In genomic region chr8:105694051-105694799, GRCm38 (mm10) we compare ENCODE assay signal across 10 mouse cellular contexts. TPM values are rescaled to one million over a fixed set of nuclear protein-coding genes. Genes with fewer than 3 reads are reported as not detected.
DNase-seq lines count a peak whose midpoint lies in the region; ATAC-seq and TF ChIP-seq lines count a peak whose summit lies in the region.
"Had no signal": no experiment of that assay in that cellular context is flagged by ENCODE, and none has a peak within 500 bp of the region (broad histone marks: within the 10 kb centered on the region; RNA-seq: fewer than 3 reads in every experiment).

No protein-coding gene starts in this region.

- peak overlapping the region; percentile 38 for H3K4me3 ChIP-seq in lung, postnatal 0 days (ENCODE audit: low read depth, low read length)
- H3K4me3 ChIP-seq in hindbrain, embryonic 11.5 days (ENCODE audit: low read depth, low read length), result peak overlapping the region; percentile 43
- peak overlapping the region; percentile 10 to 19; a peak in 3 of 4 replicates for H3K4me3 ChIP-seq in liver, embryonic 14.5 days (ENCODE audit: insufficient read depth in 1 of 2, low read depth in 2 of 2, low read length in 2 of 2)
- peak overlapping the region; percentile 50 for H3K4me3 ChIP-seq in stomach, embryonic 16.5 days (replicated peaks; ENCODE audit: low read length)
- H3K4me3 ChIP-seq: megakaryocyte, embryonic 14.5 days had no signal

- H3K36me3 ChIP-seq in lung, postnatal 0 days (ENCODE audit: insufficient read depth, low read length), result peaks cover 6% of the 10 kb centered on the region; the same call in 1 of the 2 replicates
- H3K36me3 ChIP-seq in hindbrain, embryonic 11.5 days (ENCODE audit: control insufficient read depth, insufficient read depth, low read length), result 0 out of 2 replicates have a peak, but pooled peaks cover 2% of the 10 kb centered on the region
- H3K36me3 ChIP-seq in liver, embryonic 14.5 days (replicated peaks; ENCODE audit: control insufficient read depth, insufficient read depth, low read depth), result no peaks in the 10 kb centered on the region; the same call in 1 of the 2 replicates
- 0 out of 2 replicates have a peak, but pooled peaks cover 6% of the 10 kb centered on the region for H3K36me3 ChIP-seq in stomach, embryonic 16.5 days (ENCODE audit: control insufficient read depth, insufficient read depth, low read length)

- no peaks in the 10 kb centered on the region for H3K9me3 ChIP-seq in lung, postnatal 0 days (ENCODE audit: low read length)
- H3K9me3 ChIP-seq in hindbrain, embryonic 11.5 days (ENCODE audit: control insufficient read depth, low read length), result no peaks in the 10 kb centered on the region
- H3K9me3 ChIP-seq in liver, embryonic 14.5 days (ENCODE audit: control insufficient read depth, low read length), result no peaks in the 10 kb centered on the region
- H3K9me3 ChIP-seq in stomach, embryonic 16.5 days (replicated peaks; ENCODE audit: control insufficient read depth, low read length), result no peaks in the 10 kb centered on the region
- H3K9me3 ChIP-seq: megakaryocyte, embryonic 14.5 days had no signal

- ATAC-seq in lung, postnatal 0 days, result peak; percentile 34
- peak; percentile 60 for ATAC-seq in hindbrain, embryonic 11.5 days (ENCODE audit: low FRiP score)
- no peak for ATAC-seq in liver, embryonic 14.5 days (ENCODE audit: insufficient read depth)
- peak; percentile 26; the same call in 1 of the 2 replicates for ATAC-seq in stomach, embryonic 16.5 days (ENCODE audit: insufficient read depth, low FRiP score)

- TF ChIP-seq EP300 in lung, postnatal 0 days (IDR thresholded peaks at IDR 0.05), result no peak
- TF ChIP-seq EP300 in liver, embryonic 14.5 days (IDR thresholded peaks at IDR 0.05; ENCODE audit: low read depth), result no peak

- H3K9ac ChIP-seq in lung, postnatal 0 days (replicated peaks; ENCODE audit: low read depth), result no peak overlapping the region
- peak overlapping the region; percentile 64 for H3K9ac ChIP-seq in hindbrain, embryonic 11.5 days (ENCODE audit: low read depth, low read length)
- no peak overlapping the region for H3K9ac ChIP-seq in liver, embryonic 14.5 days (replicated peaks)
- peak overlapping the region; percentile 58 for H3K9ac ChIP-seq in stomach, embryonic 16.5 days (ENCODE audit: low read length)

- H3K4me2 ChIP-seq in lung, postnatal 0 days (replicated peaks; ENCODE audit: low read depth, low read length), result peak overlapping the region; percentile 85
- H3K4me2 ChIP-seq in hindbrain, embryonic 11.5 days (replicated peaks; ENCODE audit: low read depth, low read length), result peak overlapping the region; percentile 86
- peak overlapping the region; percentile 55 for H3K4me2 ChIP-seq in liver, embryonic 14.5 days (ENCODE audit: low read depth)
- peak overlapping the region; percentile 85 for H3K4me2 ChIP-seq in stomach, embryonic 16.5 days (ENCODE audit: low read depth, low read length)

- TF ChIP-seq CTCF in lung, postnatal 0 days (IDR thresholded peaks at IDR 0.05), result peak; percentile 13
- 0 out of 2 replicates have a peak, but pooled peaks have one; percentile 13 for TF ChIP-seq CTCF in liver, embryonic 14.5 days (IDR thresholded peaks at IDR 0.05; ENCODE audit: low read depth)

- H3K27ac ChIP-seq in lung, postnatal 0 days (ENCODE audit: low read length), result no peak overlapping the region
- H3K27ac ChIP-seq in hindbrain, embryonic 11.5 days (ENCODE audit: low read depth, low read length), result peak overlapping the region; percentile 70
- H3K27ac ChIP-seq in liver, embryonic 14.5 days, result no peak overlapping the region
- H3K27ac ChIP-seq in stomach, embryonic 16.5 days (ENCODE audit: low read length), result no peak overlapping the region

- peaks cover 6% of the 10 kb centered on the region; the same call in 1 of the 2 replicates for H3K4me1 ChIP-seq in lung, postnatal 0 days (ENCODE audit: insufficient read depth, low read depth, low read length)
- peaks cover 4% of the 10 kb centered on the region for H3K4me1 ChIP-seq in hindbrain, embryonic 11.5 days (replicated peaks; ENCODE audit: control insufficient read depth, insufficient read depth, low read length)
- H3K4me1 ChIP-seq in liver, embryonic 14.5 days (replicated peaks; ENCODE audit: control insufficient read depth in 2 of 2, insufficient read depth in 2 of 2, low read length in 1 of 2), result peaks cover 0 to 5% of the 10 kb centered on the region in 2 experiments; a peak in 3 of 4 replicates
- H3K4me1 ChIP-seq in stomach, embryonic 16.5 days (ENCODE audit: control insufficient read depth, insufficient read depth, low read length), result peaks cover 6% of the 10 kb centered on the region
- H3K4me1 ChIP-seq: megakaryocyte, embryonic 14.5 days had no signal

- no peaks in the 10 kb centered on the region for H3K27me3 ChIP-seq in lung, postnatal 0 days (replicated peaks; ENCODE audit: insufficient read depth, low read length)
- H3K27me3 ChIP-seq in hindbrain, embryonic 11.5 days (ENCODE audit: control insufficient read depth, insufficient read depth, low read length), result no peaks in the 10 kb centered on the region
- no peaks in the 10 kb centered on the region for H3K27me3 ChIP-seq in liver, embryonic 14.5 days (ENCODE audit: control insufficient read depth, insufficient read depth, low read length)
- H3K27me3 ChIP-seq in stomach, embryonic 16.5 days (ENCODE audit: control insufficient read depth, insufficient read depth, low read length), result no peaks in the 10 kb centered on the region; the same call in 1 of the 2 replicates

- DNase-seq in adrenal gland, postnatal 14 days, result peak; percentile 50
- DNase-seq in adrenal gland, adult 8-10 months, result no peak
- no peak for DNase-seq in lung, postnatal 0 days (ENCODE audit: low spot score)
- no peak for DNase-seq in lung, adult 18-20 months
- peak; percentile 57 for DNase-seq in hindbrain, embryonic 11.5 days (ENCODE audit: low spot score)
- DNase-seq in liver, embryonic 14.5 days (ENCODE audit: low read depth in 3 of 3, low spot score in 3 of 3), result no peak
- DNase-seq in natural killer cell, adult 2 months (ENCODE audit: low spot score in 2 of 2), result no peak

- 14% methylated on average over 38 of the region's 40 CpGs for WGBS in lung, postnatal 0 days
- WGBS in hindbrain, embryonic 11.5 days, result 12% methylated on average over 24 of the region's 40 CpGs
- 29% methylated on average over 40 of the region's 40 CpGs for WGBS in liver, embryonic 14.5 days (ENCODE audit: insufficient replicate concordance)
- WGBS in stomach, embryonic 16.5 days, result 14% methylated on average over 40 of the region's 40 CpGs

RNA-seq across cellular contexts. Expression of gene Acd, which starts 6.7 kb away (rescaled TPM):
- 23.3 and 23.8 TPM in 2 replicates for total RNA-seq in adrenal gland, postnatal 14 days (2021)
- 10 to 100 TPM; 22.3 to 37.1 (median 29.5) TPM for total RNA-seq in adrenal gland, adult 8-10 months (2022)
- 40.5 and 45.8 TPM in 2 replicates for polyA plus RNA-seq in lung, postnatal 0 days (2015; fragmentation: Nextera tagmentation; extraction: Ambion mirVana)
- polyA plus RNA-seq in hindbrain, embryonic 11.5 days (2014; fragmentation: Nextera tagmentation; extraction: Ambion mirVana), result 70.0 and 74.1 TPM in 2 replicates
- 8.8 and 11.0 TPM in 2 replicates for polyA plus RNA-seq in liver, embryonic 14.5 days (2012; rRNA removed)
- polyA plus RNA-seq in liver, embryonic 14.5 days (2014; fragmentation: Nextera tagmentation; extraction: Ambion mirVana), result 20.3 and 23.7 TPM in 2 replicates
- 47.9 and 54.0 TPM in 2 replicates for polyA plus RNA-seq in stomach, embryonic 16.5 days (2015; fragmentation: Nextera tagmentation; extraction: Ambion mirVana)

RNA-seq across cellular contexts. Expression of gene Pard6a, which starts 6.7 kb away (rescaled TPM):
- total RNA-seq in adrenal gland, postnatal 14 days (2021), result 10.6 and 11.0 TPM in 2 replicates
- total RNA-seq in adrenal gland, adult 8-10 months (2022), result 10 to 100 TPM; 10.7 to 14.2 (median 12.8) TPM
- 14.8 and 16.6 TPM in 2 replicates for polyA plus RNA-seq in lung, postnatal 0 days (2015; fragmentation: Nextera tagmentation; extraction: Ambion mirVana)
- polyA plus RNA-seq in hindbrain, embryonic 11.5 days (2014; fragmentation: Nextera tagmentation; extraction: Ambion mirVana), result 25.9 and 26.8 TPM in 2 replicates
- 5.9 and 6.0 TPM in 2 replicates for polyA plus RNA-seq in liver, embryonic 14.5 days (2012; rRNA removed)
- polyA plus RNA-seq in liver, embryonic 14.5 days (2014; fragmentation: Nextera tagmentation; extraction: Ambion mirVana), result 6.4 and 7.9 TPM in 2 replicates
- polyA plus RNA-seq in stomach, embryonic 16.5 days (2015; fragmentation: Nextera tagmentation; extraction: Ambion mirVana), result 13.2 and 16.5 TPM in 2 replicates

RNA-seq across cellular contexts. Expression of gene Carmil2, which starts 8.2 kb away (rescaled TPM):
- total RNA-seq in adrenal gland, postnatal 14 days (2021), result 3.1 and 8.1 TPM in 2 replicates
- total RNA-seq in adrenal gland, adult 8-10 months (2022), result 1 to 10 TPM; 2.1 to 3.9 (median 3.1) TPM
- polyA plus RNA-seq in lung, postnatal 0 days (2015; fragmentation: Nextera tagmentation; extraction: Ambion mirVana), result 0.26 and 0.35 TPM in 2 replicates
- 3.9 TPM in 2 replicates for polyA plus RNA-seq in hindbrain, embryonic 11.5 days (2014; fragmentation: Nextera tagmentation; extraction: Ambion mirVana)
- polyA plus RNA-seq in liver, embryonic 14.5 days (2012; rRNA removed), result 1.3 and 1.4 TPM in 2 replicates
- polyA plus RNA-seq in liver, embryonic 14.5 days (2014; fragmentation: Nextera tagmentation; extraction: Ambion mirVana), result 0.24 and 0.33 TPM in 2 replicates
- 0.55 and 0.74 TPM in 2 replicates for polyA plus RNA-seq in stomach, embryonic 16.5 days (2015; fragmentation: Nextera tagmentation; extraction: Ambion mirVana)

RNA-seq across cellular contexts. Expression of gene 4933405L10Rik, which starts 13.2 kb away (rescaled TPM):
- total RNA-seq in adrenal gland, postnatal 14 days (2021), result not detected in 2 replicates
- not detected for total RNA-seq in adrenal gland, adult 8-10 months (2022)
- not detected in 2 replicates for polyA plus RNA-seq in lung, postnatal 0 days (2015; fragmentation: Nextera tagmentation; extraction: Ambion mirVana)
- 0.31 TPM in 1 of 2 replicates, not detected in the other for polyA plus RNA-seq in hindbrain, embryonic 11.5 days (2014; fragmentation: Nextera tagmentation; extraction: Ambion mirVana)
- not detected in 2 replicates for polyA plus RNA-seq in liver, embryonic 14.5 days (2012; rRNA removed)
- polyA plus RNA-seq in liver, embryonic 14.5 days (2014; fragmentation: Nextera tagmentation; extraction: Ambion mirVana), result not detected in 2 replicates
- not detected in 2 replicates for polyA plus RNA-seq in stomach, embryonic 16.5 days (2015; fragmentation: Nextera tagmentation; extraction: Ambion mirVana)
- total RNA-seq: common myeloid progenitor, adult 5-6 weeks had no signal

RNA-seq across cellular contexts. Expression of gene Enkd1, which starts 13.8 kb away (rescaled TPM):
- 5.4 and 6.0 TPM in 2 replicates for total RNA-seq in adrenal gland, postnatal 14 days (2021)
- total RNA-seq in adrenal gland, adult 8-10 months (2022), result 1 to 10 TPM; 4.6 to 8.1 (median 5.8) TPM
- 8.2 and 8.7 TPM in 2 replicates for polyA plus RNA-seq in lung, postnatal 0 days (2015; fragmentation: Nextera tagmentation; extraction: Ambion mirVana)
- 26.4 and 27.9 TPM in 2 replicates for polyA plus RNA-seq in hindbrain, embryonic 11.5 days (2014; fragmentation: Nextera tagmentation; extraction: Ambion mirVana)
- 7.0 and 7.8 TPM in 2 replicates for polyA plus RNA-seq in liver, embryonic 14.5 days (2012; rRNA removed)
- polyA plus RNA-seq in liver, embryonic 14.5 days (2014; fragmentation: Nextera tagmentation; extraction: Ambion mirVana), result 4.8 and 6.5 TPM in 2 replicates
- polyA plus RNA-seq in stomach, embryonic 16.5 days (2015; fragmentation: Nextera tagmentation; extraction: Ambion mirVana), result 13.8 and 14.9 TPM in 2 replicates

Comparison
In these comparisons a context has a peak if more than half of its experiments do, and no peak if none do; other contexts are left out.
1. DNase-seq: peak in adrenal gland, postnatal 14 days (single experiment) and hindbrain, embryonic 11.5 days (single experiment); none in adrenal gland, adult 8-10 months (single experiment), lung, postnatal 0 days (single experiment), lung, adult 18-20 months (0 of 2), liver, embryonic 14.5 days (0 of 3) and natural killer cell, adult 2 months (0 of 2).
2. H3K9ac ChIP-seq: peak in hindbrain, embryonic 11.5 days (single experiment) and stomach, embryonic 16.5 days (single experiment); none in lung, postnatal 0 days (single experiment) and liver, embryonic 14.5 days (single experiment).
3. Peak in every context shown above with its lines, with median percentiles within 50 percentile points of each other: H3K4me2 ChIP-seq and H3K4me3 ChIP-seq.